Mouse (Mus musculus) megakaryocyte, adult 5-6 weeks (primary cell): ENCODE measurements around the gene Gm11007. TPM values are rescaled to one million over a fixed set of nuclear protein-coding genes. Genes with fewer than 3 reads are reported as not detected.
"Not testable (repeated sequence)": the region's sequence is repeated elsewhere in the genome, so short reads cannot be mapped to it uniquely, and the experiment has no call there.

ENCODE experiments used
- ATAC-seq: 2 replicates; pipeline ENCODE4 v1.8.0; 2016; ENCODE audit warnings: mild to moderate bottlenecking, inconsistent platforms; ENCODE audit not compliant: poor library complexity, severe bottlenecking
- total RNA-seq, 2 experiments: library from RNA; stranded (forward) in 1 of 2; stranded (reverse) in 1 of 2; fragments of 153-499, 151-499 nt in 1 of 2; fragments of 221-1000, 200-1000 nt in 1 of 2; gene quantifications; 2 replicates each; pipeline versions ENCODE4 v1.2.3 to v1.2.4; 2015 to 2017

Gene Gm11007
- total RNA-seq (2015) = not detected in 2 replicates
- total RNA-seq (2017) = not detected in 2 replicates

DNA sequence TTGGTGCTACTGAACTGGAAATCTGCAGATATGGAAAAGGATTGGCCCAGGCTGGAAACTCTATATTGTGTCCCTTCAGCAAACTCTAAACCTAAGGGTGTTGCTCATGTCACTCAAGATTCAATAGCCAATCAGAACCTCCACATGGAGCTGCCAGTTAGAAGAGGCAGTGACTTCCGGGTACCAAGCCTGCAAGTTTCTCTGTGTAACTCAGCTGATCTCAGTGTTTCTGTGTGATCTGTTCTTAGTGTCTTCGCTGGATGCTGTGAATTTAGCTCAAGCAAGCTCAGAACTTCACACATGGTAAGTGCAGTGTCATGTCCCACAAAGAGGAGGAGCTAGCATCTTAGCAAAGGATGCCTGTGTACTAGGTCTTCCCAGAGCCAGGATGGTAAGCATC is at the start of gene Gm11007:
Gene Gm11007, plus strand, starts transcription at position 301 of the 400 bp plus-strand sequence.
- not testable (repeated sequence) for ATAC-seq

Other genes starting within 250 kb of the Gm11007 start
- gene Gm4724, start 208.2 kb upstream of the Gm11007 start, total RNA-seq (2015) = 1.5 and 11.6 TPM in 2 replicates
- 6.8 and 10.2 TPM in 2 replicates for gene Gm4724, start 208.2 kb upstream of the Gm11007 start, total RNA-seq (2017)
- gene Zfp965, start 174.0 kb upstream of the Gm11007 start, total RNA-seq (2015) = 7.9 and 8.0 TPM in 2 replicates
- gene Zfp965, start 174.0 kb upstream of the Gm11007 start, total RNA-seq (2017) = 5.7 and 16.1 TPM in 2 replicates
- 0.98 and 6.1 TPM in 2 replicates for gene Zfp969, start 59.7 kb downstream of the Gm11007 start, total RNA-seq (2015)
- 15.7 TPM in 1 of 2 replicates, not detected in the other for gene Zfp969, start 59.7 kb downstream of the Gm11007 start, total RNA-seq (2017)
- not detected in 2 replicates for gene Gm2007, start 97.6 kb downstream of the Gm11007 start, total RNA-seq (2015)
- not detected in 2 replicates for gene Gm2007, start 97.6 kb downstream of the Gm11007 start, total RNA-seq (2017)
- 6.5 and 9.0 TPM in 2 replicates for gene Gm14288, start 157.1 kb downstream of the Gm11007 start, total RNA-seq (2015)
- gene Gm14288, start 157.1 kb downstream of the Gm11007 start, total RNA-seq (2017) = 3.5 and 6.8 TPM in 2 replicates
- 4.8 and 5.0 TPM in 2 replicates for gene Gm6710, start 225.2 kb downstream of the Gm11007 start, total RNA-seq (2015)
- 0.84 and 2.1 TPM in 2 replicates for gene Gm6710, start 225.2 kb downstream of the Gm11007 start, total RNA-seq (2017)